Mouse (Mus musculus) Patski (cell line): ENCODE results near the gene Pds5a. TPM values are rescaled to one million over a fixed set of nuclear protein-coding genes. Genes with fewer than 3 reads are reported as not detected.
"Not testable (repeated sequence)": the region's sequence is repeated elsewhere in the genome, so short reads cannot be mapped to it uniquely, and the experiment has no call there.

ENCODE experiments used
- ATAC-seq: fragments of 100-300 bp; one replicate; pipeline ENCODE4 v1.8.0; 2021
- CTCF ChIA-PET: fragments of 350-600 bp; sonication (Branson Sonifier 250); formaldehyde crosslinking; loops from one replicate; lab custom pipeline; 2022; ENCODE audit warnings: inconsistent platforms; lab: Charles Lee
- POLR2A ChIA-PET: fragments of 350-600 bp; sonication (Branson Sonifier 250); formaldehyde crosslinking; loops from one replicate; lab custom pipeline; 2022; ENCODE audit warnings: antibody characterized with exemption, inconsistent platforms; lab: Charles Lee
- DNase-seq: peaks from one replicate; pipeline ENCODE4 v3.0.0-alpha.2; 2011; ENCODE audit warnings: low read depth, low spot score
- H3K27me3 ChIP-seq: fragments of 371-371 bp; one replicate; pipeline ENCODE4 v1.5.1; 2021
- CTCF ChIP-seq: fragments of 100-300 bp; IDR thresholded peaks from one replicate; pipeline ENCODE4 v1.5.1; 2021
- in situ Hi-C: fragments of 300-500 bp; cut with MboI; formaldehyde crosslinking; loops from 3 replicates; pipeline ENCODE4 v1.11.1; 2018; ENCODE audit warnings: low pct_unique_long_range_greater_than_20kb, mixed read lengths
- polyA plus RNA-seq: library from polyadenylated mRNA; unstranded; gene quantifications from one replicate; pipeline ENCODE4 v1.2.3, GENCODE M21; 2021

The Pds5a gene
- polyA plus RNA-seq, 1 experiment from 2014 or later: 104 TPM

GRCm38 (mm10) chr5:65697486-65697835, 612 bp downstream of the Pds5a start:
- ATAC-seq: peak; percentile 36
- no peak for DNase-seq

GRCm38 (mm10) chr5:65696821-65697485, 1.1 kb downstream of the Pds5a start:
- CTCF ChIA-PET: interaction anchor here (0.9 to 1.0 kb wide), 2 partner anchors 8 to 157 kb away, joined by 3 to 4 read pairs; no protein-coding TSS in a partner anchor
- peak; percentile 40 for ATAC-seq
- POLR2A ChIA-PET: interaction anchor here (1.4 kb wide), 1 partner anchor 261 kb away, joined by 4 read pairs; the partner anchor contains the start of gene Ugdh
- in situ Hi-C loops: loop anchor here (5.0 to 25.0 kb wide), 2 partner anchors 160 to 300 kb away; partner anchors contain the start of genes Smim14 and Ube2k
- no peaks in the 10 kb centered on the region for H3K27me3 ChIP-seq
- peak; percentile 97 for TF ChIP-seq CTCF
- peak; percentile 47 for DNase-seq

More at GRCm38 (mm10) chr5:65697486-65697835, 612 bp downstream of the Pds5a start:
- ChIA-PET CTCF (interaction anchor here (1.0 kb wide), 1 partner anchor 9 kb away, joined by 4 read pairs; no protein-coding TSS in a partner anchor), POLR2A (no interaction called here)
- no peak for TF ChIP-seq CTCF
- in situ Hi-C loops: loop anchor here (5.0 to 25.0 kb wide), 2 partner anchors 160 to 300 kb away; partner anchors contain the start of genes Smim14 and Ube2k
- no peaks in the 10 kb centered on the region for H3K27me3 ChIP-seq

DNA sequence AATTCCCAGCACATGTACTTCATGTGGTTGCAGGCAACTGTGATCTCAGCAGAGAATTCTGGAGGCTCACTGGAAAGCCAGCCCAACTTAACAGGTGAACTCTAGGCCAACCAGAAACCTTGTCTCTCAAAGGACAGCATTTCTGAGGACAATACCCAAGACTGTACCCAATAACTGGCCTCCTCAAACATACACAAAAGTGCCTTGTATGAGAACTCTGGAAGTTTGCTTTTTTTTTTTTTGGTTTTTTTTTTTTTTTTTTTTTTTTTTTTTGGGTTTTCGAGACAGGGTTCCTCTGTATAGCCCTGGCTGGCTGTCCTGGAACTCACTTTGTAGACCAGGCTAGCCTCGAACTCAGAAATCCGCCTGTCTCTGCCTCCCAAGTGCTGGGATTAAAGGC, 4.0 kb downstream of the Pds5a start:
- in situ Hi-C loops: loop anchor here (25.0 kb wide), 1 partner anchor 157 kb away; the partner anchor contains the start of genes Smim14 and Ube2k
- ATAC-seq, POLR2A ChIA-PET, DNase-seq, H3K27me3 ChIP-seq: not testable (repeated sequence)
- CTCF ChIA-PET: interaction anchor here (0.7 kb wide), 1 partner anchor 274 kb away, joined by 3 read pairs; no protein-coding TSS in a partner anchor

GRCm38 (mm10) chr5:65693018-65693417, 5.1 kb downstream of the Pds5a start:
- POLR2A ChIA-PET: no interaction called here
- CTCF ChIA-PET: interaction anchor here (0.7 to 1.0 kb wide), 2 partner anchors 41 to 196 kb away, joined by 3 read pairs; no protein-coding TSS in a partner anchor
- H3K27me3 ChIP-seq: no peaks in the 10 kb centered on the region
- in situ Hi-C loops: loop anchor here (25.0 kb wide), 1 partner anchor 156 kb away; the partner anchor contains the start of genes Smim14 and Ube2k
- TF ChIP-seq CTCF: no peak
- ATAC-seq (no peak), DNase-seq (no peak)

- ChIA-PET POLR2A (interaction anchor here (0.6 kb wide), 1 partner anchor 72 kb away, joined by 5 read pairs; no protein-coding TSS in a partner anchor), CTCF (interaction anchor here (0.9 to 1.3 kb wide), 4 partner anchors 8 to 190 kb away, joined by 3 to 4 read pairs (median 3); no protein-coding TSS in a partner anchor)
- in situ Hi-C loops: loop anchor here (25.0 kb wide), 1 partner anchor 152 kb away; the partner anchor contains the start of genes Smim14 and Ube2k
- no peak for DNase-seq
- ATAC-seq: no peak
- no peaks in the 10 kb centered on the region for H3K27me3 ChIP-seq
- TF ChIP-seq CTCF: no peak
Measured at GRCm38 (mm10) chr5:65688806-65689205, 9.3 kb downstream of the Pds5a start.

DNA sequence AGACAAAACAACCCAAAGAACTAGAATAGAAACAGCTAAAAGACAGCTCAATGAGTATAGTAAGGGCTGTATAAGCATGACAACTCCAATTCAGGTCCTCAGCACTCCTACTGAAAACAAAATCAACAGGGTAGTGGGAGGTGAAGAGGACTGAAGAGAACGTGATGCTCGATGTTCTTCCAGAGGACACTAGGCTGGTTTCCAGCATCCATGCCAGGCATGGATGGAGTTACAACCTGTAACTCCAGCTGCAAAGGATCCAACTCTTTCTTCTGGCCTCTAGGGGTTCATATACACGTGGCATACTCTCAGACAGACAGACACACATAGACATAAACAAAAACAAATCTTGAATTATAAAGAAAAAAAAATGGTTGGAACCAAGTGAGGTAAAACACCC, 11.3 kb downstream of the Pds5a start:
- POLR2A ChIA-PET: no interaction called here
- ATAC-seq: no peak
- H3K27me3 ChIP-seq: no peaks in the 10 kb centered on the region
- in situ Hi-C loops: loop anchor here (25.0 kb wide), 1 partner anchor 150 kb away; the partner anchor contains the start of genes Smim14 and Ube2k
- TF ChIP-seq CTCF: no peak
- CTCF ChIA-PET: no interaction called here
- no peak for DNase-seq

GRCm38 (mm10) chr5:65678826-65679225, 19.2 kb downstream of the Pds5a start:
- no peaks in the 10 kb centered on the region for H3K27me3 ChIP-seq
- POLR2A ChIA-PET: interaction anchor here (1.1 kb wide), 1 partner anchor 9 kb away, joined by 8 read pairs; no protein-coding TSS in a partner anchor
- TF ChIP-seq CTCF: no peak
- DNase-seq (no peak), ATAC-seq (no peak)
- CTCF ChIA-PET: interaction anchor here (1.3 kb wide), 1 partner anchor 12 kb away, joined by 3 read pairs; no protein-coding TSS in a partner anchor
- in situ Hi-C loops: loop anchor here (25.0 kb wide), 1 partner anchor 142 kb away; the partner anchor contains the start of genes Smim14 and Ube2k

GRCm38 (mm10) chr5:65672162-65672561, 25.9 kb downstream of the Pds5a start:
- CTCF ChIA-PET: no interaction called here
- in situ Hi-C loops: no loop called here
- TF ChIP-seq CTCF: no peak
- no peaks in the 10 kb centered on the region for H3K27me3 ChIP-seq
- POLR2A ChIA-PET: no interaction called here
- no peak for ATAC-seq
- DNase-seq: no peak

- TF ChIP-seq CTCF: peak; percentile 32
- DNase-seq (no peak), ATAC-seq (no peak)
- in situ Hi-C loops: no loop called here
- no peaks in the 10 kb centered on the region for H3K27me3 ChIP-seq
- ChIA-PET POLR2A (no interaction called here), CTCF (interaction anchor here (1.6 to 2.6 kb wide), 2 partner anchors 14 to 21 kb away, joined by 3 to 8 read pairs; no protein-coding TSS in a partner anchor)
Measured at GRCm38 (mm10) chr5:65667644-65668043, 30.4 kb downstream of the Pds5a start.

DNA sequence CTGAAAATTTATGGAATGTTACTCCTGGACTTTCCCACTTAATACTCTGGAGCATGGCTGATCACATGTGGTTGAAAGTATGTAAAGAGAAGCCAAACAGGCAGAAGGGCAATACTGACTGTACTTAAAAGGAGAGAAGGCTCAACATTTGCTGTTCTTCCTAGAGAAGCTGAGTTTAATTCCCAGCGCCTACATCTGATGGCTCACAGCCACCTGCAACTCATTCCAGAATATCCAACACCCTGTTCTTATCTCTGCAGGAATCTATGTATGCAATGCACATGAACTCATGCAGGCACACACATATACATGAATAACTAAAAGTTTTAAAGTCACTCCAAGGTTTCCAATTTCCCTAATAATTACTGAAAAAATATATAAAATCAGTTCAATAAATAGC, 32.7 kb downstream of the Pds5a start:
- DNase-seq (no peak), ATAC-seq (no peak)
- POLR2A ChIA-PET: interaction anchor here (0.6 to 1.2 kb wide), 2 partner anchors 10 to 14 kb away, joined by 3 read pairs; no protein-coding TSS in a partner anchor

More for the DNA sequence above, 32.7 kb downstream of the Pds5a start:
- in situ Hi-C loops: no loop called here
- no peaks in the 10 kb centered on the region for H3K27me3 ChIP-seq
- TF ChIP-seq CTCF: no peak
- CTCF ChIA-PET: interaction anchor here (0.8 to 2.6 kb wide), 5 partner anchors 8 to 55 kb away, joined by 3 to 9 read pairs (median 3); no protein-coding TSS in a partner anchor
